Mouse (Mus musculus) embryonic facial prominence, embryonic 12.5 days (tissue): ENCODE results near the gene Fblim1. TPM values are rescaled to one million over a fixed set of nuclear protein-coding genes. Genes with fewer than 3 reads are reported as not detected.

Experiments used
- ATAC-seq: fragments of 200-750 bp; cut with Nextera tagmentation; 2 replicates; pipeline ENCODE4 v1.8.0; 2017; ENCODE audit not compliant: insufficient number of reproducible peaks, insufficient read depth, low FRiP score, low TSS enrichment
- H3K27ac ChIP-seq: fragments of 300-500 bp; sonication (generic); 2 replicates; pipeline ENCODE4 v1.5.1; 2016; ENCODE audit warnings: mild to moderate bottlenecking
- H3K27me3 ChIP-seq: fragments of 300-500 bp; sonication (generic); 2 replicates; pipeline ENCODE4 v1.6.1; 2016; ENCODE audit warnings: mild to moderate bottlenecking, moderate library complexity
- H3K36me3 ChIP-seq: fragments of 300-500 bp; sonication (generic); 2 replicates; pipeline ENCODE4 v1.6.1; 2016; ENCODE audit warnings: mild to moderate bottlenecking
- H3K4me1 ChIP-seq: fragments of 300-500 bp; sonication (generic); 2 replicates; pipeline ENCODE4 v1.6.1; 2016
- H3K4me2 ChIP-seq: fragments of 300-500 bp; sonication (generic); replicated peaks from 2 replicates; pipeline ENCODE4 v1.6.1; 2016; ENCODE audit warnings: mild to moderate bottlenecking, moderate library complexity
- H3K4me3 ChIP-seq: fragments of 300-500 bp; sonication (generic); 2 replicates; pipeline ENCODE4 v1.5.1; 2016; ENCODE audit warnings: mild to moderate bottlenecking
- H3K9ac ChIP-seq: fragments of 300-500 bp; sonication (generic); 2 replicates; pipeline ENCODE4 v1.6.1; 2016; ENCODE audit warnings: mild to moderate bottlenecking, moderate library complexity
- H3K9me3 ChIP-seq: fragments of 300-500 bp; sonication (generic); 2 replicates; pipeline ENCODE4 v1.6.1; 2016; ENCODE audit warnings: mild to moderate bottlenecking, moderate library complexity
- WGBS: fragments of 180-500 bp; shearing (Covaris S2); methylation state at CpG from one replicate; pipeline ENCODE4 v1.1.7; 2016; 5-methylcytosine and 5-hydroxymethylcytosine counted together
- polyA plus RNA-seq: library from polyadenylated mRNA; unstranded; fragments of >200 nt; fragmentation: Nextera tagmentation; extraction: Ambion mirVana; gene quantifications from 2 replicates; pipeline ENCODE4 v1.2.1, GENCODE M21; 2016

Gene Fblim1
- polyA plus RNA-seq, 1 experiment from 2014 or later = 77.2 TPM

GRCm38 (mm10) chr4:141598199-141598893 lies 7.5 kb downstream of the Fblim1 start:
- H3K4me2 ChIP-seq = peak overlapping the region; percentile 91
- peaks cover 20% of the 10 kb centered on the region for H3K4me1 ChIP-seq
- H3K9ac ChIP-seq = peak overlapping the region; percentile 83
- H3K4me3 ChIP-seq = peak overlapping the region; percentile 66
- peak; percentile 22; the same call in 1 of the 2 replicates for ATAC-seq
- WGBS = under 1% methylated on average over 19 of the region's 19 CpGs
- H3K27me3 ChIP-seq = no peaks in the 10 kb centered on the region
- peaks cover 22% of the 10 kb centered on the region for H3K36me3 ChIP-seq
- H3K9me3 ChIP-seq = no peaks in the 10 kb centered on the region
- peak overlapping the region; percentile 73 for H3K27ac ChIP-seq

GRCm38 (mm10) chr4:141596700-141597328 lies 9.1 kb downstream of the Fblim1 start:
- peaks cover 20% of the 10 kb centered on the region for H3K4me1 ChIP-seq
- H3K36me3 ChIP-seq = peaks cover 36% of the 10 kb centered on the region
- H3K27ac ChIP-seq = no peak overlapping the region
- ATAC-seq = no peak
- 84% methylated on average over 8 of the region's 8 CpGs for WGBS
- H3K4me3 ChIP-seq = no peak overlapping the region
- H3K9ac ChIP-seq = no peak overlapping the region
- no peaks in the 10 kb centered on the region for H3K9me3 ChIP-seq
- H3K4me2 ChIP-seq = no peak overlapping the region
- H3K27me3 ChIP-seq = no peaks in the 10 kb centered on the region

GRCm38 (mm10) chr4:141595605-141596268 lies 10.2 kb downstream of the Fblim1 start:
- no peak overlapping the region for H3K27ac ChIP-seq
- H3K4me1 ChIP-seq = peaks cover 20% of the 10 kb centered on the region
- ATAC-seq = no peak
- H3K9me3 ChIP-seq = no peaks in the 10 kb centered on the region
- H3K9ac ChIP-seq = no peak overlapping the region
- H3K4me3 ChIP-seq = no peak overlapping the region
- H3K4me2 ChIP-seq = no peak overlapping the region
- H3K36me3 ChIP-seq = peaks cover 47% of the 10 kb centered on the region
- H3K27me3 ChIP-seq = no peaks in the 10 kb centered on the region
- 81% methylated on average over 9 of the region's 9 CpGs for WGBS

- Histone ChIP-seq H3K4me2 (no peak overlapping the region), H3K36me3 (peaks cover 50% of the 10 kb centered on the region), H3K27me3 (no peaks in the 10 kb centered on the region), H3K9ac (no peak overlapping the region), H3K4me1 (peaks cover 16% of the 10 kb centered on the region), H3K27ac (no peak overlapping the region), H3K9me3 (no peaks in the 10 kb centered on the region), H3K4me3 (no peak overlapping the region)
- ATAC-seq = no peak
- 94% methylated on average over 11 of the region's 11 CpGs for WGBS
These were observed 10.8 kb downstream of the Fblim1 start for GRCm38 (mm10) chr4:141595138-141595537.

DNA sequence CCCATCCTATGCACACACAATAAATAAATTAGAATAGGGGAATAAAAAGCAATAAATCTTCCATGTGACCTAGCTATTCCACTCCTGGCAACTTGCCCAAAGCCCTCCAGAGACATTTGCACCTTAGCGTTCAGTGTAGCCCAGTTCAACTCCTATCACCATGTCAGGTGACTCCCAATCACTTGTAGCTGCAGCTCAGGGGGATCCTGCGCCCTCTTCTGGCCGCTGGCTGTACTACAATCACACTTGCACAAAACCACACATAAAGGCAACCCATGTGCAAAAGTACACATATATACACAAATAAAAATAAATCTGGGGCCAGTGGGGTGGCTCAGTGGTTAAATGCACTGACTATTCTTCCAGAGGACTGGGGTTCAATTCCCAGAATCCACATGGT lies 14.3 kb downstream of the Fblim1 start:
- H3K9me3 ChIP-seq = no peaks in the 10 kb centered on the region
- no peak overlapping the region for H3K4me3 ChIP-seq
- no peak overlapping the region for H3K27ac ChIP-seq
- no peak overlapping the region for H3K9ac ChIP-seq
- no peak for ATAC-seq
- H3K4me1 ChIP-seq = no peaks in the 10 kb centered on the region
- H3K4me2 ChIP-seq = no peak overlapping the region
- WGBS = 27% methylated on average over 3 of the region's 3 CpGs
- H3K27me3 ChIP-seq = no peaks in the 10 kb centered on the region
- H3K36me3 ChIP-seq = peaks cover 82% of the 10 kb centered on the region

GRCm38 (mm10) chr4:141583919-141584318 lies 22.0 kb downstream of the Fblim1 start:
- H3K9me3 ChIP-seq = no peaks in the 10 kb centered on the region
- no peak for ATAC-seq
- no peaks in the 10 kb centered on the region for H3K4me1 ChIP-seq
- H3K27ac ChIP-seq = no peak overlapping the region
- H3K9ac ChIP-seq = no peak overlapping the region
- WGBS = 94% methylated on average over 8 of the region's 8 CpGs
- peaks cover 66% of the 10 kb centered on the region for H3K36me3 ChIP-seq
- no peak overlapping the region for H3K4me2 ChIP-seq
- no peak overlapping the region for H3K4me3 ChIP-seq
- no peaks in the 10 kb centered on the region for H3K27me3 ChIP-seq

DNA sequence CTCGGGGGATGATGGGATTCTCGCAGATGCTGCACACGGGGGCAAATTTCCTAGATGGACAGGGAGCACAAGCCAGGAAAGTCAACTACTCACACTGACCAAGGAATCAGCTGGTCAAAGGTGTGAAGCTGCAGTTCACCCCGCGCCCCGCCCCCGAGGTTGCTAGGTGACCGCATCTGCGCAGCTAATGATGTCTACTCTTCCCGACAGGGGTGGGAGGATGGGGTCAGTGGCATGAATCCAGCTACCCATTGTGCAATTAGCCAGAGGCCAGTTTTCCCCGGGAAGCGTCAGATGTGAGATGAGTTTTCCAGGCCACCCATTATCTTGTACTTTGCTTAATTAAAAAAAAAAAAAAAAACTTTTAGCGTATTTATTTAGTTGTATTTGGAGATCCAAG lies 24.8 kb downstream of the Fblim1 start:
- Histone ChIP-seq H3K27ac (no peak overlapping the region), H3K4me1 (no peaks in the 10 kb centered on the region), H3K9ac (no peak overlapping the region), H3K36me3 (peaks cover 69% of the 10 kb centered on the region), H3K9me3 (no peaks in the 10 kb centered on the region), H3K27me3 (no peaks in the 10 kb centered on the region), H3K4me2 (no peak overlapping the region), H3K4me3 (no peak overlapping the region)
- no peak for ATAC-seq
- WGBS = 88% methylated on average over 13 of the region's 13 CpGs

GRCm38 (mm10) chr4:141578833-141579232 lies 27.1 kb downstream of the Fblim1 start:
- Histone ChIP-seq H3K4me3 (no peak overlapping the region), H3K9me3 (no peaks in the 10 kb centered on the region), H3K4me2 (no peak overlapping the region), H3K4me1 (0 out of 2 replicates have a peak, but pooled peaks cover 4% of the 10 kb centered on the region), H3K27me3 (no peaks in the 10 kb centered on the region), H3K9ac (no peak overlapping the region), H3K36me3 (peaks cover 57% of the 10 kb centered on the region), H3K27ac (no peak overlapping the region)
- WGBS = 76% methylated on average over 3 of the region's 3 CpGs
- ATAC-seq = no peak

DNA sequence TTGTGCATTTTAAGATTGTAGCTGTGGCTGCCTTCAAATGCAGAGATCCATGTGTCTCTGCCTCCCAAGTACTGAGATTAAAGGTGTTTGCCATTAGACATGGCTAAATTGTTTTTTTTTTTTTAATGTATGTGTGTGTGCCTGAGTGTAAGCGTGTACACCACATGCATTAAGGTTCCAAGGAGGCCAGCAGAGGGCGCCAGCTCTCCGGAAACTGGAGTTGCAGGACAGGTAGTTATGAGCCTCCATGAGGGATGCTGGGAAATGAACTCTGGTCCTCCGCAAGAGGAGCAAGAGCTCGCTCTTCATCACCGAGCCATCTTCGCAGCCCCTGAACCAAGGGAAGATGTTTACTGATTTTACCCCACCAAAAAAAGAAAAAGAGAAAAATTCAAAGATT lies 29.0 kb downstream of the Fblim1 start:
- Histone ChIP-seq H3K4me3 (no peak overlapping the region), H3K9ac (no peak overlapping the region), H3K27me3 (no peaks in the 10 kb centered on the region), H3K9me3 (no peaks in the 10 kb centered on the region), H3K4me1 (0 out of 2 replicates have a peak, but pooled peaks cover 4% of the 10 kb centered on the region), H3K27ac (no peak overlapping the region), H3K4me2 (no peak overlapping the region), H3K36me3 (peaks cover 43% of the 10 kb centered on the region)
- no peak for ATAC-seq
- 95% methylated on average over 7 of the region's 7 CpGs for WGBS

DNA sequence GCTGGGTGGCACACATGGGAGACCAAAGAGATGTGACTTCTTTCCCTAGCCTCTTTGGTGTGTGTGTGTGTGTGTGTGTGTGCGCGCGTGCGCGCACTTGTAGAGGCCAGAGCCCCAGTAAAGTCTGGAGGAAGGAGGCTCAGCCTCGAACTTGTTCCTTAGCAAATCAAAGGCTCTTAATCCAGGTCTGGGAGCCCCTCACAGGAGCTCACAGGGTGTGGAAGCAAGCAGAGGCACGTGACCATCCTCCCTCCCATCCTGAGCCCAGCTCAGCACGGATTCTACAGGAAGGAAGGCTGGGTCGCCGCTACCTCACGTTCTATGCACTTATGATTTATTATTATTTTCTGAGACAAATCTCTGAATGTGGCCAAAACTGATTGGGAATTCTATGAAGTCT lies 29.5 kb downstream of the Fblim1 start:
- Histone ChIP-seq H3K4me2 (no peak overlapping the region), H3K36me3 (peaks cover 42% of the 10 kb centered on the region), H3K27ac (no peak overlapping the region), H3K27me3 (no peaks in the 10 kb centered on the region), H3K9ac (no peak overlapping the region), H3K4me1 (0 out of 2 replicates have a peak, but pooled peaks cover 4% of the 10 kb centered on the region), H3K9me3 (no peaks in the 10 kb centered on the region), H3K4me3 (no peak overlapping the region)
- 80% methylated on average over 11 of the region's 11 CpGs for WGBS
- no peak for ATAC-seq

DNA sequence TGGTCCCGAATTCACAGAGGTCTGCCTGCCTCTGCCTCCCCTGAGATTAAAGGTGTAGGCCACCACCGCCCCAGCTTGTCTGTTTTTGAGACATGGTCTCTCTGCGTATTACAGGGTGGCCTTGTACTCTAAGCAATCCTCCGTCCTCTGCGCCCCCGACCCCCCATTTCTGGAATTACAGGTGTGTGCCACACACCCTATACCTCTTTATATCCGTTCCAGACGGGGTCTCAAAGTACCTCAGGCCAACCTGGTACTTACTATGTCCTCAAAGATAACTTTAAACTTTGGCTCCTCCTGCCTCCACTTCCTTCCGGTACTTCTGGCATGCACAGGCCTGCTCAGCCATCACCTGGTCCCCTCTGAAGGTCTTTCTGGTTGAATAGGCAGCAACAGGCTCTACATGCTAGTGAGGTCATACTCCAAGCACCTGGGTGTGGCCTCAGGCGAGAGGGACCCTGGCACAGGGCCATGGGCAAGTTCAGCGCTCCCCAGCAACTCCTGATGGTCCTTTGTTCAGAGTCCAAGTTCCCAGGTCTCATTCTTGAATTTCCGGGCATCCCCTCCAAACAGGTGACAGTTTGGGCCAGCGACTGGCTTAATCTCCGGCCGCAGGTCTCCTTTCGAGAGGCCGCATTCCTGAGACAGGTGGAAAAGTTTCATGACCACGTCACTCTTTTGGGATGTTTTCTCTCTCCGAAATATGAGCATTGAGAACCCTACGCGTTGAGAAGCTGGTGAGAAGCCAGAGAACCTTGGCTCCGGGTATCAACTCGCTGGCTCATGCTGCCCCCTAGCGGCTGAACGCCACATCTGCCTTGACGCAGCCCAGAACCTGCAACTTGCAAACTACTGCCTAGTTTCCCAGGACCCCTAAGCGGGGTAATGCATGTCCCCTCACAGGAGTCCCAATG lies 30.9 kb downstream of the Fblim1 start:
- Histone ChIP-seq H3K9me3 (no peaks in the 10 kb centered on the region), H3K36me3 (peaks cover 31% of the 10 kb centered on the region), H3K4me2 (0 out of 2 replicates have a peak overlapping the region, but pooled peaks have one; percentile 17), H3K4me3 (no peak overlapping the region), H3K4me1 (0 out of 2 replicates have a peak, but pooled peaks cover 4% of the 10 kb centered on the region), H3K27me3 (no peaks in the 10 kb centered on the region), H3K9ac (no peak overlapping the region), H3K27ac (no peak overlapping the region)
- ATAC-seq = 0 out of 2 replicates have a peak, but pooled peaks have one; percentile 32
- 39% methylated on average over 27 of the region's 27 CpGs for WGBS
